Mouse (Mus musculus) cerebellum, adult (tissue): Measurements from ENCODE around the gene Zkscan17.

Source experiments
- ATAC-seq: cut with Nextera tagmentation; 2 replicates; pipeline ENCODE4 v1.9.2; 2017; ENCODE audit warnings: mild to moderate bottlenecking, moderate library complexity, mixed read lengths; ENCODE audit not compliant: insufficient number of reproducible peaks, low FRiP score, low TSS enrichment

Zkscan17 gene

DNA sequence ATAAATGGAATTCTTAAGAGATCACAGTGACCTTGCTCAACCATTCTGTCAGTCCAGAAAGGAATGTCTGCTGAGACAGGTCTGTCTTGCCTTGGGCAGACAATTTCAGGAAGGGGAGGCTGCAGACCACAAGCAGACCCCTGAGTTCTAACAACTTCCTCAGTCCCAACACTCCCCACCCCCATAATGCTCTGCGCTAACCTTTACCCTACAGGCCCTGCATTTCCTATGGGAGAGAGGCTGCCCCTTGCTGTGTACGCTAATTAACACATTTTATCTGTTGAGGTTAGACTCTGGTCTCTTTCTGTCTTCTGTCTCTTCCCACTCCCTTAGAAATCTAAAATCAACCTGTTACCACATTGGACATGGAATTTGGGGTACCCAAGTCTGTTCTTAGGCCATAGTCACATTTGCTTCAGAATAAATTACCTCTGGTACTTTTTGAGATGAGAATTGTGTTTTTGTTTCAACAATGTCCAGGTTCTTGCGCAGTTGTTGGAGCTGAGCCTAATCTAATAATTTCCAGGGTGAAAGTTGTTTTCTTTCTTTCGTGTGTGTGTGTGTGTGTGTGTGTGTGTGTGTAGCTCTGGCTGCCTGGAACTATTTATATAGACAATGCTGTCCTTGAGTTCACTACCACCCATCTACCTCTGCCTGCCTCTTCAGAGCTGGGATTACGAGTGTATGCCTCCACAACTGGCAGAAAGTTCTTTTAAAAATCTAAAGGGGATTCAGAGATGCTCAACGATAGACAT lies 6.6 kb downstream of the Zkscan17 start:
- no peak for ATAC-seq

DNA sequence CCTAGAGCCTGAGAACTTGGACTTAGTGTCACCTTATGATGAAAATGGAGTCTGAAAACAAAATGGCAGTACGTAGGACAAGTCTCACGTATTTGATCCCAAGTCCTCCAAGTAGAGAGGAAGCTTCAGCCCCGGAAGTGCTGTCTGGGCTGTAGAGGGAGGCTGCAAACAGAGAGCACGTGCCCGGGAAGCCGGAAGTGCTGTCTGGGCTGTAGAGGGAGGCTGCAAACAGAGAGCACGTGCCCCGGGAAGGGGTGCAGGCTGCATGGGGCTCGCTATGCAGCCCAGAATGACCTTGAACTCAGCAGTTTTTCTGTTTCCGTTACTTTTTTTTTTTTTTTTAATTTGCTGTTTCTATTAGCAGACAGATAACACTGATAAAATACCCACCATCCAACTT lies 8.3 kb downstream of the Zkscan17 start:
- no peak for ATAC-seq

DNA sequence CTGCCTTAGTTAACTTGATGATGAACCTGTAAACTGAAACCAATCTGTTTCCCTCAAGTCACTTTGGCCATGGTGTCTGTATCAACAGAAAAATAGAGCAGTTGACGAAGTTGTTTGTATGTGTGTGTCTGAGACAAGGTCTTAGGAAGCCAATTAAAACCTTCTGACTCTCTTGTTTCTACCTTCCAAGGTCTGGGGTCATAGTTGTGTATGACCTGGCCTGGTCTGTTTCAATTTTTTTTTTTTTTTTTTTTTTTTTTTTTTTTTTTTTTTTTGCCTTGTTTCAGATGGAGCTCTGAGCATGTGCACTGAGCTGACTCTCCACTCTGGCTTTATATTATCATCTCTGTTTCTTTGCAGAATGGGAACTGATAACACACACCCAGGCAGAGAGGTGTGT lies 9.1 kb downstream of the Zkscan17 start:
- ATAC-seq: no peak

DNA sequence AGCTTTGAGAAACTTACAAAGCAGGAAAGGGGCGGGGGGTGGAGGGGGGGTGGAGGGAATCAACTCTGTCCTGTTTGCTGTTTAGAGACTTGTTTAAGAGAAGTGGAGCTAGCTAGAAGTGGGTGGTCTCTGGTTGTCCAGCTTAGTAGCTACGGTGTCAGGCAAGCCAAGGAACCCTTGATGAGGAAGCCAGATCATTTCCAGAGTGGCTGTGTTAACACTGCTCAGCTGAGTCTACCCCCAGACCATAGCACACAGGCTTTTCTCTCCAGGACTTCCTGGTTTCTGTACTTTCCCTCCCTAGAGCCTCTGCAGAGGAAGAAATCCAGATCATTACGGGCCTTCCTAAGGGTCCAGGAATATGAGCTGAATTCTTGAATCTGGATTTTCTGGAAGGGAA lies 11.8 kb downstream of the Zkscan17 start:
- no peak for ATAC-seq

DNA sequence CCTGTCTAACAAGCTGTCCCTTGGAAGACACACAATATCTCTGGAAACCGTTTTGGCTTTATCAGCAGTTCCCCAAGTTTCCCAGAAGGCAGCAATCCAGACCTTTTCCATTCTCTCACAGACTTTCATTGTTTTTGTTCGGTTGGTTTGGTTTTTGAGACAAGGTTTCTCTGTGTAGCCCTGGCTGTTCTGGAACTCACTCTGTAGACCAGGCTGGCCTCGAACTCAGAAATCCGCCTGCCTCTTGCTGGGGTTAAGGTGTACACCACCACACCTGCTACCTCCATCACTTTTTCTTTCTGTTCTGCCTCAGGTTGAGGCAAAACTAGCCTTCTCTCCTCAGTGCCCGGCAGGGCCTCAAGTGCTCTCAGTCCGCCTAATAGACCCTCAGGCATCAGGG lies 12.2 kb downstream of the Zkscan17 start:
- no peak for ATAC-seq

DNA sequence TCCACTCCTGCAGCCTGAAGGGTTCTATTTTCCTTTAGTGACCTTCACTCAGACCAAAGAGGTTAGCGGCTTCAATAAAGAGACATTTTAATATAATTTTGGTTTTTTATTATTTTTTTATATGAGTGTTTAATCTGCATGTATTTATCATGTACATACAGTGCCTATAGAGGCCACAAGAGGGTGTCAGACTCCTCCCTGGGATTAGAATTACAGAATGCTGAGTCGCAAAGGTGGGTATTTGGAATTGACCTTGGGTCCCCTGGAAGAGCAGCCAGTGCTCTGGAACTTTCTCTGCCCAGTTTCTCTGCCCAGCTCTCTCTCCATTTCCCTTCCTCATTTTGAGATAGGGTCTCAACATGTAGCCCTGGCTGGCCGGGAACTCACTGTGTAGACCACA lies 13.0 kb downstream of the Zkscan17 start:
- no peak for ATAC-seq

DNA sequence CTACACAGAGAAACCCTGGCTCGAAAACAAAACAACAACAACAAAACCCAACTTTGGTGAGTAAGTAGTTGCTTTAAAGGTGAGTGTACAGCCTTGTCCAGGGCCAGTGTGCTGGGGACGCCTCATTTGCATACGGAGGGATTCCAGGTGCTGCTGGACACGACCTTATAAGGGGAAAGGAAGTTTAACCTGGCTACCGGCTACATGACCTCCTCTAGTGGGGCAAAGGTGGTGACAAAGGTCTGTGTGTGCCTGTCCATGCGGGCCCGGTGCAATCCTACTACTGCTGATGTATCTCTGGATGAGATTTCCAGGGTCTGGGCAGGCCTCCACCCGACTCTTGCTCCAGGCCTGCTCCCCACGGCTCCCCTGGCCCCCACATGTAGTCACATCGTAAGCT lies 13.8 kb downstream of the Zkscan17 start:
- no peak for ATAC-seq

DNA sequence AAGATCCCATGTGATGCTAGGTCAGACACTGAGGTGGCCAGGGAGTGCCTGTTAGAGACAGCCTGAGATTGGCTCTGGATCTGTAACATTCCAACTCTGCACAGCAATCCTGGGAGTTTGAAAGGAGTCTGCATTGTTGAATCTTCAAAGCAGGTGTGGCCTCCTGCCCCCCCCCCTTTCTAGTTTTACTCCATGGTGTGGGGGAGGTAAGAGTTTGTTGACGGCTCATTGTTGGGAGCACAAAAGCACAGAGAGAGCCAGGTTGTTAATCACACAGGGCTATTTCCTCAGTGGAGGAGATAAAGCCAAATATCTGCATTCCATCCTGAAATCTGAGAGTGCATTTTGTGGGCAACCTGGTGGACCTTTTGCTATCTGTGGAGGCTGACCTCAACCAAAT lies 15.0 kb downstream of the Zkscan17 start:
- ATAC-seq: no peak

DNA sequence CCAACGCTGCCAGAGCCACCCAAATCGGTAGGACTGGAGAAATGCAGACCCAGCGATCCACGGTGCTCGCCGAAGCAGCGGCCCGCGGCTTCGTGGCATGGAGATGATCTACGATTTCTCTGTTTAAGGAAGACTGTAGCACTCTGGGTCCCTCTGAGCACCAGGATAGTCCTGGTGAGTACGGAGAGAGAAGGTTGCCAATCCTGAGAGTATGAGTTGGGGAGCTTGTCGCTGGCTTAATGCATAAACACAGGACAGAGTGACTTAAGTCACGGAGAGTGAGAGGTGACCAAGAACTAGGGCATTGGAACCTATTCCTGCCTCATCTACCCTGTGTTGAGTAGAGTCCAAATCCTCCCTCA lies 19.9 kb downstream of the Zkscan17 start:
- no peak for ATAC-seq

DNA sequence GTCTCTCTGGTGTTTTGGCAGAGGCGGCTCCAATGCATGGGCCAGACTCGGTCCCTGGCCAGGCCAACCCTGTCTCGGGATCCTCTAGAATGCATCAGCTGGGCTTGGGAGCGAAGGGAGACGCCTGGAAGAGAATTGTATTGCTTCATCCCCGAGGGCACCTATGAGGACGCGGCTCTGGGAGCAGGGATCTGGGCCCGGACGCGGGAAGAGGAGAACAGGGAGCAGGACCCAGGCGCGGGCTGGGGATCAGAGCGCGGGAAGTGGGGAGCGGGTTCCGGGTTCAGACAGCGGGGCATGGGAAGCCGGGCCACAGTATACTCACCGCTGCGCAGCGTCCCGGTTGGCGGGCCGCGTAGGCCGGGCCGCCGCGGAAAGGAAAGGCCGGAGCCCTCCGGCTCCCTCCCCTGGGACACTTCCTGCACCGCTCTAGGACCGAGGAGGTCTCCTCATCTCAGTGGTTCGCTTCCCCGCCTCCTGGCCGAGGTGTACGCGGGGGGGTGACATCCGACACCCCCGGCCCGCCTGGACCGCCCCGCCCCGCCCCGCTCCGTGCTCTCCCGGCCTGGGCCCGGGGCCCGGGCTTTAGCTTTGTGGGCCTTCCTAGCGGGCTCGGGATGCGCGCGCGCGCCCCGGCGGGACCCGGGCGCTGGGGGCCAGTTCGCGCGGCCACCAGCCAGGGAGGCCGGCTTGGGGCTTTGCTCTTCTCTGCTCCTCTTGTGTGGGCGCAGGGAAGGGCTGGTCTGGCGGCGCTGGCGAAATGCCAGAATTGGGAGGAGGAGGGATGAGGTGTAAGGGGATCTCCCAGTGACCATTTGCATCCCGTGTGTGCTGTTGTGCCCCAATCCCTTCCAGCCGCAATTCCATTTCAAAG lies 20.5 kb downstream of the Zkscan17 start:
- peak; percentile 74 for ATAC-seq

DNA sequence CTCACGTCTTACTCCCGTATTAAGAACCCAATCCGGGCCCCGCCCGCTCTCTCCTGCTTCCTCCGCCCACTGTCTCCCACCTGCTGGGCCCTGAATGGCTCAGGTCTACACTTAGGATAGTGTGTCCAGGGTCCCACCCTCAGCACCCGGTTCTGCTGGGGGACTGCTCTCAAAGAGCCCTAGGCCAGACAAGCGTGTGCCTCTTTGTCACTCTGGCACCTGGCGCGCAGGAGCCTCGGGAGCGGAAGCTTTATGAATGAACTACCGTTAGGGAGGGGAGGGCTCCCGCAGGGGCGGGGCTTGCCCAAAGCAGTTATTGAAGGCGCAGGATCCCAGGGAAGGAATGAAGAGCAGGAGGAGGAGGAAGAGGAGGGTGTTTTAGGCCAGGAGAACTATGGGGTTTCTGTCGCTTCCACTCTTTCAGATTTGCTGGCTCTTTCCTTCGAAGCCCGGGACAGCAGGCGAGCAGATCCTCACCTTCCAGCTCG lies 21.2 kb downstream of the Zkscan17 start:
- ATAC-seq: 0 out of 2 replicates have a peak, but pooled peaks have one; percentile 5

DNA sequence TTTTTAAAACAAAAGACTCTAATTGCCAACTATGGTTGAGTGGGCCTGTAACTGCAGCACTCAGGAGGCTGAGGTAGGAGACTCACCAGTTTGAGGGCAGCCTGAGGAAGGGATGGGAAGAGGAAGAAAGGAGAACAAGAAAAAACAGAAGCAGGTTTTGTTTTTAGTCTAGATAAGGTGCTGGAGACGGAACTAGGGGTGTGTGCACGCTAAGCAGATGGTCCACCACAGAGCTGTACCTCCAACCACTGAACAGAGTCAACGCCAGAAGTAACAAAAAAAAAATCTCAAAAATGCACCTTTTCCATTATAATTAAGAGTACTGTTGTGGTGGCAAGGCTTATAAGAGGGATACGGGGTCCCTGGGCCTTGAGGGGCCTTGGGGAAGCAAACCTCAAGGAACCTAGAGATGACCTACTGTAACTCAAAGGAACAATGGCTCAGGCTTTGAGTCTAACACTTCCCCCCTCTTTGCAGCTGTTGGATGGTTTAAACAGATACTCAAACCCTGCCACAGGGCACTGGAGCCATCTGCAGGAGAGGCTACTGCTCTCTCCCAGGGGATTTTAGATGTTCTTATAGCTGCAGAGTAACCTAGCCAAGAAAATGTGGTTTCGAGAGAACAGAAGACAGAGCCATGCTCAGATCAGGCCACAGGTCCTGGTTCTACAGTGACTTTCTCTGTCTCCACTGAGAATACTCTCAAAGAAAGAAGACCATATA lies 24.4 kb downstream of the Zkscan17 start:
- ATAC-seq: no peak

DNA sequence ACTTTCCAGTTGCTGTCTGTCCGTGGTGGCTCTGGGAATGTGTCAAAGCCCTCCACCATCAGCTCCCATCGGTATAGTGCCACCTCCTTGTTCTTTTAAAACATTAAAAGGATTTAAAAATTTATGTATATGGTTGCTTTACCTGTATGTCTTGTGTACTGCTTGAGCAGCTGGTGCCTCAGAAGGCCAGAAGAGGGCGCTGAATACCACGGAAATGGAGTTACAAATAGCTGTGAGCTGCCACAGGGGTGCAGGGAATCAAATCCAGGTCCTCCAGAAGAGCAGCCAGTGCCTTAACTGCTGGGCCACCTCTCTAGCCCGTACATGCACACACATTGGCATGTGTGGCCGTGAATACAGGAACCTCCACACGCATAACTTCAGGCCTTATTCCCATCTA lies 28.8 kb downstream of the Zkscan17 start:
- no peak for ATAC-seq

DNA sequence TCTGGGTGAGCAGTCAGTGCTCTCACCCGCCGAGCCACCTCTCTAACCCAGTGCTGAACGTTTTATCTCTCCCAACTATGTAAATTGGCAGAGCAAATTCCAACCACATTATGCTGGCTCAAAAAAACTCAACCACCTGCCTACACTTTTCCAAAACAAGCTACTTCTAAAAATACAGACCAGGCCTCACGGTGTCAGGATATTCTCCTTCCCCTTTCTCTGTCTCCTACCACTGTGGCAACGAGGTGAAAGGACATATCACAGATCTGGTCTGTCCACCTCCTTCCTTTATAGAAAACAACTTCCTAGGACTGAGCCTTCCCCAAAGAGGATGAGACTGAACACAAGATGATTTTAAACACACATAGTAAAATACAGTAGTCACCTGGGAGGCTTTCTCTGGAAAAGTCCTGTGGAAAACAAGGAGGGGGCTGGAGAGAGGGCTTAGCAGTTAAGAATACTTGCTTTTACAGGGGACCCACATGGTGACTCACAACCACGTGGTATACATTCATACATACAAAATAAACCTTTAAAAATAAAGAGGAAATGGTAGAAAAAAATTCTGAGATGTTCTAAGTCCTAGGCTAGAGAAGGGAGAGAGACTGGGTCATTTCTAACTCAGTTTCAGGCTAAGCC lies 29.8 kb downstream of the Zkscan17 start:
- no peak for ATAC-seq

DNA sequence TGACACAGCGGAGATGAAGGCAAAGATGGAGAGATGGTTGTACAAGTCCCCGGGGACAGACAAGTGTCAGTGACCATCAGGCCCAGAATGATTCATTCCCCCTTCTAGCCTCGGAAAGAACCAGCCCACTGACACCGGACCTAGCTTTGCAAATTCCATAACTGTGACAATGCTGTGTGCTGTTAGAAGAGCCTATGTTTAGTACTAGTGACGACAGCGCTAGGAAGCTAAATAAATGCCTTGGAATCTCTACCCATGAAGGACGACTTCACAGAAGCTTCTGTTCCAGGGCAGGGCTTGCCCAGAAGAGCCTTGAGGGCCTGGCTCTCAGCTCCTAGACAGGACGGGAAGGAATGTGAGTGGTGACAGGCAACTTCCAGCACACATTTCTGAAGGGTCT lies 40.3 kb downstream of the Zkscan17 start:
- no peak for ATAC-seq

DNA sequence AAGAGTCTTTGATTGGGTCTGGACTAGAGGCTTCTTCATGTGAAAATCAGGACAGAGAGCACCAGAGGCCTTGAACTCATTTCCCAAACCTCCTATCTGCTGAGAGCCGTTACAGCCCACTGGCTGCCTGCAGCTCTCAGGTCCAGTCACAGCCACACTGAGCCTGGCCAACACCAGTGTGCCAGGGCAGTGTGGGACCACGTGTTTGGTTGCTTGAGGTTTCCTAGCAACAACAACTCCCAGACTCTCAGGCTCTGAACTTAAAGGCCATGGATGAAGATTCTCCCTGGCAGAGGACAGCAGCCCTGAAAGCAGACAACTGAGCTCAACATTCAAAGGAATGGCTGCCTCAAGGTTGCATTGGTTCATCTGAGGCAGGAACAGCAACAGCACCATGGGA lies 40.9 kb downstream of the Zkscan17 start:
- ATAC-seq: no peak

DNA sequence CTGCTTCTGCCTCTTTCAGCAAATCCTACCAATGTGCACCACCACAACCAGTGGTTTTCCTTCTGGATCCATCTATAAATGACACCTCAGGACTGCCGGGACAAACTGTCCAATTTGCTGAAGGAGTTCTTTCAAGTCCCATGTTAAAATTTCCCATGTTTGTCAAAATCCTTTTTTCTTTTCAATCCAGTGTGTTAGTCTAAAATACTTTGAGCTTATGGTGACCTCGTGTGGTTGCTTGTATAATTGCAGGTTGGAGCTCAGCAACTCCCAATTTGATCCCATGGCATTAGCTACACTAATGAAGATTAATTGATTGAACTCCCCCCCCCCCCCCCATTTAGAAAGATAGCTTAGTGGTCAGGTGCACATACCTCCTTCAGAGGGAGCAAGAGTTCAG lies 43.3 kb downstream of the Zkscan17 start:
- no peak for ATAC-seq

DNA sequence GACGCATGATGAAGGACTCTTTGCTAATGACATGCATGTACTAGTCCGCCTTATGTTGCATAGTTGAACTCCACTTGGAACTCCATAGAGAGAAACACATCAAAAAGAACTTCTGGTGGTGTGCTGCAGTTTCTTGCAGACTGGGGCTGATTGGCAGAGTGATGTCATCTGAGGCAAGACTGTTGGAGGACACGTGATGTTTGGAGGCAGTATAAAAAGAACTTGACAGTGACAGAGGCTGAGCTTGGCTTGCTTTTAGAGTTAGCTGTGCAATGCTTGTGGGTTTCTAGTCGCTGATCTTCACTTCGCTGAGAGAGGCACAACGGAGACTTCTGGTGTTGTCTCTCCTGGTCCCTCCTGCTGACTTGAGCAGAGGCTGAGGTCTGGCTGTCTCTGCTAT lies 49.3 kb downstream of the Zkscan17 start:
- no peak for ATAC-seq

DNA sequence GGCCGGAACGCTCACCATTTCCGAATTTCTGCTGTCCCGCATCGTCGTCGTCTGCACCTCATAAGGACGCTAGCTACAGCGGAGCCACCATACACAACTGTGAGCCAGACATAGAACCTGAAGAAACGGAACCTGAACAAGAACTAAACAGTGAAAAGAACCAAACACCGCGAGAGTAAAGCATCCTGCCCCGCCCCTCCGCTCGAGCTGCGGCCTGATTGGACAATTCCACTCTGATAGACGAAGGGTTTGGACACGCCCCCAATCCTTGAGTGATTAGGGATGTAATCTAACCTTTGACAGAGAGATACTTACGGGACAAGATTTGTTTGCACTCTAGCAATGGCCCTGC lies 54.2 kb downstream of the Zkscan17 start, which contains the start of gene Zfp867:
Gene Zfp867 (minus strand): TSS at position 149 of the 352 bp plus-strand sequence.
- ATAC-seq: peak; percentile 84
